ENCODE assay signal across 7 mouse cellular contexts in the genomic region with DNA sequence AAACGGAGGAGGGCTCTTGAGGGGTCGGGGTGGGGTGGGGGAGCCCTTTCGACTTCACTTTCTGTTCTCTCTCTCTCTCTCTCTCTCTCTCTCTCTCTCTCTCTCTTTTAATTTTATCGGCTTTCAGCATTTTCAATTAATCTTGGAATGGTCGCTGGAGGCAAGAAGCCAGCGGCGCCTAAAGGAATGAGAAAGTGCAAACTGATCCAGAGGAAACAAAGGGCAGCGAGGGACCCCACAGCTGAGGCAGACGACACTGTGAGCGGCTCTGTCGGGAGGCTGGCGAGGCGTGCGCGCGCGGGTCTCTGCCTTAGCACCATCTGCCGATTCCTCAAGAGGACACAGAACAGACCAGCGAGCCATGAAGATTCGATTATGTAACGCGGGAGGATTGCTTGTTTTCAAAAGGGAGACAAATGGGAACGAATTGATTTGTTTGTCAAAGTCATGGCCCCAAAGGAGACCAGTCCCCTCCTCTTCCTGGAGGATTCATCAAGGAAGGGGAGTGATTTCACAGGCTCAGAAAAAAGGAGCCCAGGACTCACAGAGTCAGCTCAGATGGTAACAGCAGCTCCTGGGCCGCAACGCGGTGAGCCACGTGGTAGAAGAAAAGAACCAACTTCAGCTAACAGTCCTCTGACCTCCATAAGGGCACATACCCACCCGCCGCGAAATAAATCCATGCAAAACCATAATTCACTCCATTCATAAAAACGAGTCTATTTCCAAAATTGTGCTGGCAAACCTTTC. TPM values are rescaled to one million over a fixed set of nuclear protein-coding genes. Genes with fewer than 3 reads are reported as not detected.
DNase-seq lines count a peak whose midpoint lies in the region; ATAC-seq and TF ChIP-seq lines count a peak whose summit lies in the region.

No protein-coding gene starts in this region.

- H3K9ac ChIP-seq in hindbrain, postnatal 0 days (replicated peaks; ENCODE audit: low read length), result peak overlapping the region; percentile 48
- peak overlapping the region; percentile 48 for H3K9ac ChIP-seq in limb, embryonic 14.5 days (ENCODE audit: low read depth, low read length, severe bottlenecking)
- peak overlapping the region; percentile 34 for H3K9ac ChIP-seq in neural tube, embryonic 12.5 days

- H3K27me3 ChIP-seq in hindbrain, postnatal 0 days (ENCODE audit: insufficient read depth, low read length), result no peaks in the 10 kb centered on the region
- H3K27me3 ChIP-seq in limb, embryonic 14.5 days (ENCODE audit: control insufficient read depth, insufficient read depth, low read length), result peaks cover 4% of the 10 kb centered on the region; the same call in 1 of the 2 replicates
- no peaks in the 10 kb centered on the region for H3K27me3 ChIP-seq in neural tube, embryonic 12.5 days (replicated peaks)

- peak overlapping the region; percentile 24 for H3K4me3 ChIP-seq in hindbrain, postnatal 0 days (ENCODE audit: low read length)
- H3K4me3 ChIP-seq in limb, embryonic 14.5 days (replicated peaks; ENCODE audit: low read length), result peak overlapping the region; percentile 30
- peak overlapping the region; percentile 16 for H3K4me3 ChIP-seq in neural tube, embryonic 12.5 days

- TF ChIP-seq CTCF in hindbrain, postnatal 0 days (IDR thresholded peaks at IDR 0.05; ENCODE audit: low read depth), result no peak

- DNase-seq in R1 (ENCODE audit: low read depth, low spot score), result peak; percentile 49
- DNase-seq in cerebellum, adult 8-10 months, result peak; percentile 81
- peak; percentile 46 for DNase-seq in gastrocnemius, postnatal 10 days
- DNase-seq in hindbrain, postnatal 0 days (ENCODE audit: low spot score), result peak; percentile 79
- DNase-seq in limb, embryonic 14.5 days (ENCODE audit: low spot score), result no peak

- peak overlapping the region; percentile 74; the same call in 1 of the 2 replicates for H3K27ac ChIP-seq in hindbrain, postnatal 0 days
- no peak overlapping the region for H3K27ac ChIP-seq in limb, embryonic 14.5 days (replicated peaks; ENCODE audit: low read depth, low read length)
- peak overlapping the region; percentile 64; the same call in 1 of the 2 replicates for H3K27ac ChIP-seq in neural tube, embryonic 12.5 days

- H3K36me3 ChIP-seq in hindbrain, postnatal 0 days (ENCODE audit: insufficient read depth, low read length), result no peaks in the 10 kb centered on the region
- no peaks in the 10 kb centered on the region for H3K36me3 ChIP-seq in limb, embryonic 14.5 days (ENCODE audit: control insufficient read depth, insufficient read depth, low read length)
- H3K36me3 ChIP-seq in neural tube, embryonic 12.5 days, result no peaks in the 10 kb centered on the region

- H3K4me2 ChIP-seq in hindbrain, postnatal 0 days (ENCODE audit: low read depth, low read length), result peak overlapping the region; percentile 58
- H3K4me2 ChIP-seq in limb, embryonic 14.5 days (replicated peaks; ENCODE audit: low read depth, low read length, severe bottlenecking), result peak overlapping the region; percentile 70
- H3K4me2 ChIP-seq in neural tube, embryonic 12.5 days (replicated peaks), result peak overlapping the region; percentile 57

- TF ChIP-seq POLR2A in limb, embryonic 14.5 days (IDR thresholded peaks at IDR 0.05; ENCODE audit: borderline replicate concordance, extremely low read depth, insufficient read depth, insufficient read length), result 0 out of 2 replicates have a peak, but pooled peaks have one; percentile 4

- 2% methylated on average over 31 of the region's 31 CpGs for WGBS in hindbrain, postnatal 0 days
- WGBS in limb, embryonic 14.5 days, result 1% methylated on average over 31 of the region's 31 CpGs
- 2% methylated on average over 31 of the region's 31 CpGs for WGBS in neural tube, embryonic 12.5 days

- ATAC-seq in hindbrain, postnatal 0 days, result peak; percentile 81
- peak; percentile 78 for ATAC-seq in limb, embryonic 14.5 days (ENCODE audit: low FRiP score, low read depth)
- peak; percentile 92 for ATAC-seq in neural tube, embryonic 12.5 days (ENCODE audit: low FRiP score, low read depth)
- no peak for ATAC-seq in megakaryocyte-erythroid progenitor cell, adult 5-6 weeks (replicated peaks; ENCODE audit: low FRiP score, low TSS enrichment, poor library complexity, severe bottlenecking)

- H3K9me3 ChIP-seq in hindbrain, postnatal 0 days (ENCODE audit: low read length), result no peaks in the 10 kb centered on the region
- H3K9me3 ChIP-seq in limb, embryonic 14.5 days (ENCODE audit: control insufficient read depth, low read length), result no peaks in the 10 kb centered on the region
- H3K9me3 ChIP-seq in neural tube, embryonic 12.5 days, result no peaks in the 10 kb centered on the region

- H3K4me1 ChIP-seq in hindbrain, postnatal 0 days (ENCODE audit: insufficient read depth, low read length), result peaks cover 11% of the 10 kb centered on the region; the same call in 1 of the 2 replicates
- peaks cover 16% of the 10 kb centered on the region for H3K4me1 ChIP-seq in limb, embryonic 14.5 days (ENCODE audit: control insufficient read depth, insufficient read depth, low read length)
- peaks cover 23% of the 10 kb centered on the region for H3K4me1 ChIP-seq in neural tube, embryonic 12.5 days

RNA-seq across cellular contexts. Expression of gene Cabp1, which starts 10.6 kb away (rescaled TPM):
- total RNA-seq in gastrocnemius, postnatal 10 days (2021), result 1 to 10 TPM; 2.1 to 4.5 TPM
- 21.4 and 34.6 TPM in 2 replicates for total RNA-seq in hindbrain, postnatal 0 days (2014; rRNA removed)
- polyA plus RNA-seq in hindbrain, postnatal 0 days (2015; fragmentation: Nextera tagmentation; extraction: Ambion mirVana), result 20.9 and 23.6 TPM in 2 replicates
- 3.1 and 4.7 TPM in 2 replicates for polyA plus RNA-seq in limb, embryonic 14.5 days (2012; rRNA removed)
- polyA plus RNA-seq in limb, embryonic 14.5 days (2014; fragmentation: Nextera tagmentation; extraction: Ambion mirVana), result 1.2 and 1.5 TPM in 2 replicates
- 24.0 and 24.6 TPM in 2 replicates for polyA plus RNA-seq in neural tube, embryonic 12.5 days (2016; fragmentation: Nextera tagmentation; extraction: Ambion mirVana)
- total RNA-seq in megakaryocyte-erythroid progenitor cell, adult 5-6 weeks (2014; fragmentation: Nextera tagmentation), result not detected in 2 replicates
- not detected in 2 replicates for total RNA-seq in megakaryocyte-erythroid progenitor cell, adult 5-6 weeks (2017)

RNA-seq across cellular contexts. Expression of gene Pop5, which starts 30.9 kb away (rescaled TPM):
- total RNA-seq in gastrocnemius, postnatal 10 days (2021), result 10 to 100 TPM; 17.7 to 26.2 TPM
- total RNA-seq in hindbrain, postnatal 0 days (2014; rRNA removed), result 28.8 and 55.6 TPM in 2 replicates
- 99.1 and 99.3 TPM in 2 replicates for polyA plus RNA-seq in hindbrain, postnatal 0 days (2015; fragmentation: Nextera tagmentation; extraction: Ambion mirVana)
- 51.6 and 61.7 TPM in 2 replicates for polyA plus RNA-seq in limb, embryonic 14.5 days (2012; rRNA removed)
- polyA plus RNA-seq in limb, embryonic 14.5 days (2014; fragmentation: Nextera tagmentation; extraction: Ambion mirVana), result 90.3 and 107 TPM in 2 replicates
- polyA plus RNA-seq in neural tube, embryonic 12.5 days (2016; fragmentation: Nextera tagmentation; extraction: Ambion mirVana), result 110 and 113 TPM in 2 replicates
- 130 and 136 TPM in 2 replicates for total RNA-seq in megakaryocyte-erythroid progenitor cell, adult 5-6 weeks (2014; fragmentation: Nextera tagmentation)
- 69.1 and 154 TPM in 2 replicates for total RNA-seq in megakaryocyte-erythroid progenitor cell, adult 5-6 weeks (2017)

RNA-seq across cellular contexts. Expression of gene Mlec, which starts 46.8 kb away (rescaled TPM):
- total RNA-seq in gastrocnemius, postnatal 10 days (2021), result 100 to 1,000 TPM; 231 to 235 TPM
- total RNA-seq in hindbrain, postnatal 0 days (2014; rRNA removed), result 65.5 and 80.9 TPM in 2 replicates
- polyA plus RNA-seq in hindbrain, postnatal 0 days (2015; fragmentation: Nextera tagmentation; extraction: Ambion mirVana), result 15.5 and 20.6 TPM in 2 replicates
- 182 and 215 TPM in 2 replicates for polyA plus RNA-seq in limb, embryonic 14.5 days (2012; rRNA removed)
- polyA plus RNA-seq in limb, embryonic 14.5 days (2014; fragmentation: Nextera tagmentation; extraction: Ambion mirVana), result 73.7 and 77.8 TPM in 2 replicates
- 57.7 and 64.4 TPM in 2 replicates for polyA plus RNA-seq in neural tube, embryonic 12.5 days (2016; fragmentation: Nextera tagmentation; extraction: Ambion mirVana)
- total RNA-seq in megakaryocyte-erythroid progenitor cell, adult 5-6 weeks (2014; fragmentation: Nextera tagmentation), result 86.1 and 86.4 TPM in 2 replicates
- 101 and 113 TPM in 2 replicates for total RNA-seq in megakaryocyte-erythroid progenitor cell, adult 5-6 weeks (2017)
